Mouse (Mus musculus) monocyte, adult 2 months (primary cell): Measurements from ENCODE around the gene Ppp4r3a.
"Not testable (repeated sequence)": the region's sequence is repeated elsewhere in the genome, so short reads cannot be mapped to it uniquely, and the experiment has no call there.

Source experiments
- DNase-seq, 2 experiments: peaks; one replicate each; pipeline ENCODE4 v3.0.0; 2022; ENCODE audit warnings: low spot score in 2 of 2, low read depth in 1 of 2

The Ppp4r3a gene

GRCm38 (mm10) chr12:101083076-101083838 is at the start of gene Ppp4r3a:
TSS of gene Ppp4r3a (minus strand) at chr12:101083702.
- peak; percentile 81 to 91 for DNase-seq

DNA sequence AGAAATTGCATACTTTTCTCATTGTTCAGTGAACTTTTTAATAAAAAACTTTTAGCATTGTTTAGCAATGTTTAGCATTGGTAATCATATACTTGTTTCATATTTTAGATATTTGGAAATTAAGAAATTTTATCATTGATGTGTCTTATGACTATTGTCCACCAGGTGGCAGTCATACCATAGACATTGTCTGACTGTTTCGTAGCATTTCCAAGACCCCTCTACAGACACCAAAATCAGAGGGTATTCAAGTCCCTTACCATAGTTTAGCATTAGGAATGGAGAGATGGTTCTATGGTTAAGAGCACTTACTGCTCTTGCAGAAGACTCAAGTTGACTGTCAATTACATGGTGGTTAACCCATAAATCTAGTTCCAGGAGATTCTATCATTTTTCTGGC is 39.5 kb upstream of the Ppp4r3a start:
- DNase-seq: no peak

GRCm38 (mm10) chr12:101122066-101122465 is 38.6 kb upstream of the Ppp4r3a start:
- not testable (repeated sequence) for DNase-seq

- DNase-seq: not testable (repeated sequence)
Measured at GRCm38 (mm10) chr12:101109794-101110585, 26.5 kb upstream of the Ppp4r3a start.

GRCm38 (mm10) chr12:101107722-101108121 is 24.2 kb upstream of the Ppp4r3a start:
- DNase-seq: no peak

- DNase-seq: no peak
Measured at GRCm38 (mm10) chr12:101105571-101105970, 22.1 kb upstream of the Ppp4r3a start.

DNA sequence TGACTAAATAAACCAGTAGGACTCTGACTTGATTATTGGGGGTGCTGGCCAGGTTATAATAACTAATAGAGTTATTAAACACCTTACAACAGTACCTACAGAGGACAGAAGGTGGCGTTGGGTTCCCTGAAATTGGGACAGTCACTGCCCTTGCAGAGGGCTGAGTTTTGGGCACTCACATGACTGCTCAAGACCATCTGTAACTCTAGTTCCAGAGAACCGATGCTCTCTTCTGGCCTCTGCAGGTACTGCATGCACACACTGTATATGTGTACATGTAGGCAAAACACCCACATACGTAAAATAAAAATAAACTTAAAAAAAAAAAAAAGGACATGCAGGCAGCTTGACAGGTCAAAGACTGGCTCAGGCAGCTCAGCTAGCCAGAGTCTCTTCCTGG is 19.1 kb upstream of the Ppp4r3a start:
- peak in 1 of 2 experiments; percentile 21 for DNase-seq

GRCm38 (mm10) chr12:101093678-101094077 is 10.2 kb upstream of the Ppp4r3a start:
- DNase-seq: not testable (repeated sequence)

DNA sequence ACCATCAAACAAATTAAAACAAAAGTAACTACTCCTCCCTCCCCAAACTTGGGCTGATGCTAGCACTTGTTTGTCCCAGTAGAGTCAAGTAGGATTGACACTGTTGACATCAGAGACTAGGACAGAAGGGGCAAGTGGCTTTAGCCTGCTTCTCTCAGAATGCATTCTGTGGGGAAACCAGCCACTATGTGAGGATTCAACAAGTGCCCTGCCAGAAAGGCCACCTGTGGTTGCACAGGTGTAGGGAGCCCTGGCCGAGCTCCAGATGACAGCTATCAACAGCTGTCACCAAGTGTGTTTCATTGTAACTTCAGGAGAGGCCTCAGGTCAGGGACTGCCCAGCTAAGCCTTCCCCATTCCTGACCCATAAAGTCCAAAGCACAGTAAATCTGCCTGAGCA is 6.5 kb upstream of the Ppp4r3a start:
- DNase-seq: no peak

DNA sequence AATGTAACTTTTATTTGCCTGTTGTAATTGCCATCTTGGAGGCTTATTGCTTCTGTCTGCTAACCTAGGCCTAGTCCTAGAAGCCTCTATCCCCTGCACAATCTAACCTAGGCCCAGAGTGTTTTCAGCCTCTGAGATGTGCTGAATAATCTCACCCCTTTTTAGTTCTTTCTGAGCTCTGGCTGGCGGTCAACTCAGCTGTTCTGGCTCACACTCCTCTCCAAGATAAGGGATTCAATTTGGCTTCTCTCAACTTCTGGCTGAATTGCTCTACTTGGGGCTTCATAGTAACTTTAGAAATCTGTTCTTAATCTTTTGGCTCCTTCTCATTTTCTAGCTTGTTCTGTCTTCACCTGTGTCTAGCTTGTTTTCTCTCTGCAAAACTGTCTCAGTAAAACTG is 3.9 kb upstream of the Ppp4r3a start:
- no peak for DNase-seq

DNA sequence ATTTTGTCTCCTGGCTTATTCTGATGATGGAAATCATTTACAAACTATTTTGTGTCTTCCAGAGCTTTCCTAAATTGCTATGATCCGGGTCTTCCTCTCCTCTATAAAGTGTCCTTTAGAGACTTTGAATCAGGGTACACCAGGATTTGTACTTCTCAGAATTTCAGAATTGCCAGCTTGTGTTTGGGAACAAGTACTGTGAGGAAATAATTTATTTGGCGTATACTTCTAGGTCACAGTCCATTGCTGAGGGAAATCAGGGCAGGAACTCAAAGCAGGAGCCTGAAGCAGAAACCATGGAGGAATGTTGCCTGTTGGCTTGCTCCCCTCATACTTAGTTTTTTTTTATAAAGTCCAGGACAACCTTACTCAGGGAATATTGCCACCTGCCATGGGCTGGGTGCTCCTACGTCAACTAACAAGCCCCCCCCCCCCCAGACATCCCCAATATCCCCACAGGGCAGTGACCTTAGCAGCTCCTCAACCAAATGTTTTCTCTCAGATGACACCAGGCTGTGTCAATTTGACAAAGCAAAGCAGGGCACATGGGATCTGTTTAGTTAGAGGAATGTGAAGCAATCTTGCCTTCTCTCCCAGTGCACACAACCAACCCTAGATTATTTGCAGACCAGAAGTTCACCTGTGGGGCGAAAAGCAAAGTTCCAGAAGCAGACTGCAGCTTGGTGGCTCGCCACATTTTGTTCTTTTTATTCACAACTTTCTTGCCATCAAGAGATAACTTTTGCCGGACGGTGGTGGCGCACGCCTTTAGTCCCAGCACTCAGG is 1.6 kb upstream of the Ppp4r3a start:
- DNase-seq: no peak

DNA sequence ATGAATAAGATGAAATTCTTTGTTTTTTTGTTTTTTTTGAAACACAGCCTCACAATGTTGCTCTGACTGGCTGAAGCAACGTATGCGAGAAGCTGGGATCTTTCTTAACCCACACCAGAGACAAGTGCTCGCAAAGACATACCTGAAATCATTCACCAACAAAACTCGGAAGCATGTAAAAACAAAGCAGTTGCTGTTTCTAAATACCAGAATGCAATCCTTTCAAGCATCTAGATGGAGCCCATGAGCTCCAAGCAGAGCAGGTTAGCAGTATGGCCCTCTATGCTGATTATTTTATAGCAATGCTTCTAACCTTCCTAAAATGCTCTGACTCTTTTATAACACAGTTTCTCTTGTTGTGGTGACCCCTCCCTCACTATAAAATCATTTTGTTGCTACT is 735 bp upstream of the Ppp4r3a start:
- no peak for DNase-seq

DNA sequence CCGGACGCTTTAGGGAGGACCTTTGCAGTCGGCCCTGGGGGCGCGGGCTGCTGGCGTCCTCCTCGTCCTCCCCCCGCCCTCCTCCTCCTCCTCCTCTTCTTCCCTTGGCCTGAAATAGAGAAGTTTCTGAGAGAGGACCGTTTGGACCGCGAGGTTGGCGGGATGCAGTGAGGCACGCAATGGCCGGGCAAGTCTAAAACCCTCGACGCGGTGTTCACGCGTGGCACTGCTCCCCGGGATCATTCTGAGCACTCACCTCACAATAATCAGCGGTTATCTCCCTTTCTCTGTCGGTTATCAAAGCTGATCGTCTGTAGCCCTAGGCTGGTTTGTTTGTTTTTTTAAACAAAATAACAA is 315 bp upstream of the Ppp4r3a start:
- DNase-seq: no peak

GRCm38 (mm10) chr12:101082296-101083075 is 1.0 kb downstream of the Ppp4r3a start:
- DNase-seq: peak in 1 of 2 experiments; percentile 25

DNA sequence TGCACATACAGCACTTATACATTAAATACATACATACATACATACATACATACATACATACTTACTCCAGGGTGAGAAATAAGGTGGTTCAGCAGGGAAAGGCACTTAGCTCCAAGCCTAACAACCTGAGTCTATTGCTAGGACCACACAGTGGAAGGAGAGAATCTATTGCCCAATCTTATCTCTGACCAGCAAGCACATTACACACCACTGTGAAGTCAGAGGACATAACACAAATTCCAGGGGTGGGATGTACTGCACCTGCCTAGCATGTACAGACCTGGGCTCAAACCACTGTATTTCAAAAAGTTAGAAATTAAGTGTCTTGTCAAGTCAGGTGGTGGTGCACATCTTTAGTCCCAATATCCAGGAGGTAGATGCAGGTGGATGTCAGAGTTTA is 5.5 kb downstream of the Ppp4r3a start:
- no peak for DNase-seq

DNA sequence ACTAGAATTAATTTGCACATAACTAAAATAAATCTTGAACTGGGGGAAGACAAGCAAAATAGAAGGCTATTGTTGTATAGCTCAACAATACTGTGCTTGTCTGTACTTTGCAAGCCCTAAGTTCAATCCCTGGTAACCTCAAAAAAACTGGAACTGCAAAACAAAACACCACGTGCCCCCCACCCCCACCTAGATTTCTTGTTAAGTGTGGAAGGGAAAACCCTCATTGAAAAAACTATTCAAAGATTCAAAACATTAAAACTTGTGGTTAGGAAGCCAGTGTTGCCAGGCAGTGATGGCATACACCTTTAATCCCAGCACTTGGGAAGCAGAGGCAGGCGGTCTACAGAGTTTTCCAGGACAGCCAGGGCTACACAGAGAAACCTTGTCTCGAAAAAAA is 8.1 kb downstream of the Ppp4r3a start:
- no peak for DNase-seq

GRCm38 (mm10) chr12:101074821-101075429 is 8.6 kb downstream of the Ppp4r3a start:
- no peak for DNase-seq

- no peak for DNase-seq
Measured at GRCm38 (mm10) chr12:101069813-101070212, 13.7 kb downstream of the Ppp4r3a start.

DNA sequence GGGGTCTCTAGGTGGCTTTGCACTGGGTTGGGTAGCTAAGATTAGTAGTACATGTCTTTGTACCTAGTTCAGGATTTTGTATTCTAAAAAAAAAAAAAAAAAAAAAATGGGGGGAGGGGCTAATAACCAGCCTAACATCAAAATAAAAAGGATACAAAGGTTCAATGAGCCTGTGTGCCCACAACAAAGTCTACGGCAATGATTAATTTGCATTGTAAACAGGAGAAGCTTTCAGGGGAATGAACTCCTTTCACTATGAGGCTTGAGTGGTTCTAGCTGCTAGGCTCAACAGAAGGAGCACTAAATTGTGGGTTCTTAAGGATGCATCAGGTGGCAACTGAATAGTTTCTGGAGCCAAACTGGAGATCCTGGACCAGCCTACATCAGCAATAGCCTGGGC is 17.2 kb downstream of the Ppp4r3a start:
- DNase-seq: no peak

GRCm38 (mm10) chr12:101039956-101040355 is 43.5 kb downstream of the Ppp4r3a start:
- DNase-seq: no peak
